Mouse (Mus musculus) forebrain, embryonic 15.5 days (tissue): ENCODE results near the gene Zcchc10. TPM values are rescaled to one million over a fixed set of nuclear protein-coding genes. Genes with fewer than 3 reads are reported as not detected.
A peak's percentile ranks its signal among the peaks of the same experiment; 100 is the strongest.
"Not testable (repeated sequence)": the region's sequence is repeated elsewhere in the genome, so short reads cannot be mapped to it uniquely, and the experiment has no call there.

Experiments used
- ATAC-seq: fragments of 200-750 bp; cut with Nextera tagmentation; replicated peaks from 2 replicates; pipeline ENCODE4 v1.8.0; 2017; ENCODE audit warnings: mild to moderate bottlenecking, moderate TSS enrichment, moderate library complexity
- H3K27ac ChIP-seq: fragments of 300-500 bp; sonication (generic); replicated peaks from 2 replicates; pipeline ENCODE4 v1.5.1; 2015; ENCODE audit warnings: mild to moderate bottlenecking, inconsistent platforms
- H3K27me3 ChIP-seq: fragments of 300-500 bp; sonication (generic); 2 replicates; pipeline ENCODE4 v1.6.1; 2015; ENCODE audit warnings: inconsistent platforms
- H3K36me3 ChIP-seq: fragments of 300-500 bp; sonication (generic); 2 replicates; pipeline ENCODE4 v1.6.1; 2015; ENCODE audit warnings: mild to moderate bottlenecking, inconsistent platforms
- H3K4me1 ChIP-seq: fragments of 300-500 bp; sonication (generic); 2 replicates; pipeline ENCODE4 v1.6.1; 2015; ENCODE audit warnings: inconsistent platforms
- H3K4me2 ChIP-seq: fragments of 300-500 bp; sonication (generic); replicated peaks from 2 replicates; pipeline ENCODE4 v1.6.1; 2015; ENCODE audit warnings: mild to moderate bottlenecking, inconsistent platforms
- H3K4me3 ChIP-seq: fragments of 300-500 bp; sonication (generic); 2 replicates; pipeline ENCODE4 v1.5.1; 2015; ENCODE audit warnings: mild to moderate bottlenecking, inconsistent platforms
- H3K9ac ChIP-seq: fragments of 300-500 bp; sonication (generic); replicated peaks from 2 replicates; pipeline ENCODE4 v1.6.1; 2015; ENCODE audit warnings: mild to moderate bottlenecking, inconsistent platforms
- H3K9me3 ChIP-seq: fragments of 300-500 bp; sonication (generic); 2 replicates; pipeline ENCODE4 v1.6.1; 2016; ENCODE audit warnings: inconsistent platforms
- WGBS: fragments of 180-500 bp; shearing (Covaris S2); methylation state at CpG from one replicate; pipeline ENCODE4 v1.1.7; 2015; ENCODE audit warnings: mixed read lengths; 5-methylcytosine and 5-hydroxymethylcytosine counted together
- polyA plus RNA-seq: library from polyadenylated mRNA; unstranded; fragments of >200 nt; fragmentation: Nextera tagmentation; extraction: Ambion mirVana; gene quantifications from 2 replicates; pipeline ENCODE4 v1.2.1, GENCODE M21; 2015

Gene Zcchc10
- 13.6 and 15.2 TPM in 2 replicates for polyA plus RNA-seq

- H3K9ac ChIP-seq: peak within 1 kb of the TSS; percentile 87
- H3K4me2 ChIP-seq: peak within 1 kb of the TSS; percentile 74
- peaks cover 22% of the 10 kb centered on the region for H3K36me3 ChIP-seq
- peaks cover 10% of the 10 kb centered on the region for H3K4me1 ChIP-seq
- H3K4me3 ChIP-seq: peak within 1 kb of the TSS; percentile 88
- no peaks in the 10 kb centered on the region for H3K27me3 ChIP-seq
- ATAC-seq: peak; percentile 96
- H3K9me3 ChIP-seq: no peaks in the 10 kb centered on the region
- peak within 1 kb of the TSS; percentile 83 for H3K27ac ChIP-seq
- WGBS: under 1% methylated on average over 21 of the region's 21 CpGs
These were observed at the start of gene Zcchc10 for GRCm38 (mm10) chr11:53324512-53324968. Gene Zcchc10 (plus strand): TSS chr11:53324679.

GRCm38 (mm10) chr11:53275358-53275757 is 49.1 kb upstream of the Zcchc10 start:
- no peaks in the 10 kb centered on the region for H3K27me3 ChIP-seq
- H3K9me3 ChIP-seq: no peaks in the 10 kb centered on the region
- H3K4me3 ChIP-seq: no peak overlapping the region
- 95% methylated on average over 3 of the region's 3 CpGs for WGBS
- peaks cover 75% of the 10 kb centered on the region for H3K36me3 ChIP-seq
- H3K9ac ChIP-seq: no peak overlapping the region
- ATAC-seq: no peak
- H3K4me1 ChIP-seq: no peaks in the 10 kb centered on the region
- H3K4me2 ChIP-seq: no peak overlapping the region
- no peak overlapping the region for H3K27ac ChIP-seq

- Histone ChIP-seq H3K36me3 (peaks cover 69% of the 10 kb centered on the region), H3K4me3 (no peak overlapping the region), H3K27ac (no peak overlapping the region), H3K4me1 (no peaks in the 10 kb centered on the region), H3K9me3 (no peaks in the 10 kb centered on the region), H3K4me2 (no peak overlapping the region), H3K27me3 (no peaks in the 10 kb centered on the region), H3K9ac (no peak overlapping the region)
- 90% methylated on average over 4 of the region's 4 CpGs for WGBS
- ATAC-seq: no peak
These were observed 46.1 kb upstream of the Zcchc10 start for GRCm38 (mm10) chr11:53278411-53278810.

- no peak overlapping the region for H3K4me3 ChIP-seq
- no peak for ATAC-seq
- no peak overlapping the region for H3K4me2 ChIP-seq
- peaks cover 79% of the 10 kb centered on the region for H3K36me3 ChIP-seq
- H3K4me1 ChIP-seq: no peaks in the 10 kb centered on the region
- 95% methylated on average over 6 of the region's 6 CpGs for WGBS
- no peaks in the 10 kb centered on the region for H3K9me3 ChIP-seq
- no peak overlapping the region for H3K9ac ChIP-seq
- H3K27ac ChIP-seq: no peak overlapping the region
- no peaks in the 10 kb centered on the region for H3K27me3 ChIP-seq
These were observed 38.6 kb upstream of the Zcchc10 start for GRCm38 (mm10) chr11:53285885-53286284.

- H3K36me3 ChIP-seq: peaks cover 58% of the 10 kb centered on the region
- 91% methylated on average over 2 of the region's 2 CpGs for WGBS
- H3K27ac ChIP-seq, H3K4me2 ChIP-seq, H3K4me3 ChIP-seq, H3K9me3 ChIP-seq, H3K27me3 ChIP-seq, ATAC-seq, H3K4me1 ChIP-seq, H3K9ac ChIP-seq: not testable (repeated sequence)
These were observed 34.3 kb upstream of the Zcchc10 start for GRCm38 (mm10) chr11:53290187-53290586.

GRCm38 (mm10) chr11:53290871-53291270 is 33.6 kb upstream of the Zcchc10 start:
- 93% methylated on average over 11 of the region's 11 CpGs for WGBS

GRCm38 (mm10) chr11:53294441-53294840 is 30.0 kb upstream of the Zcchc10 start:
- H3K9me3 ChIP-seq: no peaks in the 10 kb centered on the region
- H3K4me1 ChIP-seq: peaks cover 30% of the 10 kb centered on the region
- no peak for ATAC-seq
- H3K9ac ChIP-seq: no peak overlapping the region
- no peak overlapping the region for H3K27ac ChIP-seq
- WGBS: 93% methylated on average over 5 of the region's 5 CpGs
- peaks cover 22% of the 10 kb centered on the region for H3K36me3 ChIP-seq
- no peaks in the 10 kb centered on the region for H3K27me3 ChIP-seq
- H3K4me3 ChIP-seq: no peak overlapping the region
- no peak overlapping the region for H3K4me2 ChIP-seq

More at GRCm38 (mm10) chr11:53290871-53291270, 33.6 kb upstream of the Zcchc10 start:
- Histone ChIP-seq H3K4me1 (0 out of 2 replicates have a peak, but pooled peaks cover 6% of the 10 kb centered on the region), H3K27me3 (no peaks in the 10 kb centered on the region), H3K9me3 (no peaks in the 10 kb centered on the region), H3K36me3 (peaks cover 52% of the 10 kb centered on the region), H3K4me3 (no peak overlapping the region), H3K27ac (no peak overlapping the region), H3K4me2 (no peak overlapping the region), H3K9ac (no peak overlapping the region)
- ATAC-seq: no peak

- Histone ChIP-seq H3K4me1 (peaks cover 38% of the 10 kb centered on the region), H3K36me3 (peaks cover 7% of the 10 kb centered on the region), H3K4me2 (no peak overlapping the region), H3K27me3 (no peaks in the 10 kb centered on the region), H3K4me3 (no peak overlapping the region), H3K27ac (no peak overlapping the region), H3K9me3 (no peaks in the 10 kb centered on the region), H3K9ac (no peak overlapping the region)
- ATAC-seq: no peak
- WGBS: 83% methylated on average over 4 of the region's 4 CpGs
These were observed 27.6 kb upstream of the Zcchc10 start for GRCm38 (mm10) chr11:53296880-53297279.

GRCm38 (mm10) chr11:53297947-53298860 is 26.3 kb upstream of the Zcchc10 start:
- Histone ChIP-seq H3K4me2 (peak overlapping the region; percentile 84), H3K9ac (0 out of 2 replicates have a peak overlapping the region, but pooled peaks have one; percentile 4), H3K27me3 (no peaks in the 10 kb centered on the region), H3K4me3 (peak overlapping the region; percentile 5; the same call in 1 of the 2 replicates), H3K36me3 (peaks cover 6% of the 10 kb centered on the region; the same call in 1 of the 2 replicates), H3K9me3 (no peaks in the 10 kb centered on the region), H3K27ac (no peak overlapping the region), H3K4me1 (peaks cover 38% of the 10 kb centered on the region)
- WGBS: 83% methylated on average over 7 of the region's 7 CpGs
- no peak for ATAC-seq

- WGBS: under 1% methylated on average over 80 of the region's 80 CpGs
- ATAC-seq: peak; percentile 81
These were observed 24.7 kb upstream of the Zcchc10 start for GRCm38 (mm10) chr11:53299551-53300329.

GRCm38 (mm10) chr11:53300330-53301166 is 23.9 kb upstream of the Zcchc10 start, which contains the start of gene Hspa4:
Gene Hspa4 (minus strand): TSS chr11:53300457.
- peak within 1 kb of the TSS; percentile 93 for H3K4me3 ChIP-seq
- H3K9me3 ChIP-seq: no peaks in the 10 kb centered on the region

More at GRCm38 (mm10) chr11:53299551-53300329, 24.7 kb upstream of the Zcchc10 start:
- Histone ChIP-seq H3K4me2 (peak overlapping the region; percentile 84), H3K9me3 (no peaks in the 10 kb centered on the region), H3K4me3 (peak overlapping the region; percentile 93), H3K27me3 (no peaks in the 10 kb centered on the region), H3K9ac (peak overlapping the region; percentile 96), H3K36me3 (no peaks in the 10 kb centered on the region), H3K4me1 (peaks cover 38% of the 10 kb centered on the region), H3K27ac (peak overlapping the region; percentile 94)

More at GRCm38 (mm10) chr11:53300330-53301166, 23.9 kb upstream of the Zcchc10 start, which contains the start of gene Hspa4:
- peak within 1 kb of the TSS; percentile 94 for H3K27ac ChIP-seq
- peak within 1 kb of the TSS; percentile 96 for H3K9ac ChIP-seq
- ATAC-seq: peak; percentile 98
- H3K4me1 ChIP-seq: peaks cover 32% of the 10 kb centered on the region
- under 1% methylated on average over 58 of the region's 58 CpGs for WGBS
- H3K4me2 ChIP-seq: peak within 1 kb of the TSS; percentile 84
- no peaks in the 10 kb centered on the region for H3K27me3 ChIP-seq
- no peaks in the 10 kb centered on the region for H3K36me3 ChIP-seq
